Mouse (Mus musculus) cerebellum, adult 2 months (tissue): ENCODE data around the gene Irgc1. TPM values are rescaled to one million over a fixed set of nuclear protein-coding genes. Genes with fewer than 3 reads are reported as not detected.

Experiments used
- DNase-seq, 2 experiments: peaks; one replicate each; pipeline ENCODE4 v3.0.0; 2021
- H3K27ac ChIP-seq: fragments of 200-500 bp; 2 replicates; pipeline ENCODE4 v1.5.1; 2012; ENCODE audit warnings: low read length, control low read depth, inconsistent platforms; ENCODE audit not compliant: insufficient read depth
- H3K27me3 ChIP-seq: fragments of 200-500 bp; 2 replicates; pipeline ENCODE4 v1.6.1; 2012; ENCODE audit warnings: inconsistent platforms, mild to moderate bottlenecking, low read length, moderate library complexity; ENCODE audit not compliant: control insufficient read depth, insufficient read depth
- H3K4me1 ChIP-seq: fragments of 200-500 bp; 2 replicates; pipeline ENCODE4 v1.6.1; 2011; ENCODE audit warnings: low read length; ENCODE audit not compliant: control insufficient read depth, insufficient read depth
- H3K4me3 ChIP-seq: fragments of 200-500 bp; replicated peaks from 2 replicates; pipeline ENCODE3; 2011; ENCODE audit warnings: mild to moderate bottlenecking, low read depth, low read length, control low read depth; ENCODE audit not compliant: insufficient read depth
- CTCF ChIP-seq: fragments of 200-500 bp; IDR thresholded peaks from 2 replicates; pipeline ENCODE4 v1.5.1; 2011; ENCODE audit warnings: low read depth, mild to moderate bottlenecking, control low read depth, low read length, moderate library complexity, borderline replicate concordance; ENCODE audit not compliant: insufficient read depth
- POLR2A ChIP-seq: fragments of 200-500 bp; IDR thresholded peaks from 2 replicates; pipeline ENCODE4 v1.6.1; 2011; ENCODE audit warnings: low read length, control low read depth, borderline replicate concordance; ENCODE audit not compliant: insufficient read depth
- WGBS: fragments of 180-500 bp; shearing (Covaris S2); methylation state at CpG from one replicate; pipeline ENCODE4 v1.1.7; 2018; 5-methylcytosine and 5-hydroxymethylcytosine counted together
- polyA plus RNA-seq: library from polyadenylated mRNA; depleted of rRNA; stranded (reverse); fragments of >200 nt; gene quantifications from 2 replicates; pipeline ENCODE4 v1.2.3, GENCODE M21; 2012

Irgc1 gene
- polyA plus RNA-seq, 1 experiment: not detected

- TF ChIP-seq CTCF (no peak), POLR2A (no peak)
- Histone ChIP-seq H3K27me3 (no peaks in the 10 kb centered on the region), H3K4me1 (no peaks in the 10 kb centered on the region), H3K4me3 (no peak overlapping the region), H3K27ac (no peak overlapping the region)
- WGBS: 75% methylated on average over 9 of the region's 9 CpGs
- no peak for DNase-seq
Observed at GRCm38 (mm10) chr7:24450585-24451017, 1.5 kb downstream of the Irgc1 start.

- WGBS: 64% methylated on average over 14 of the region's 14 CpGs
- Histone ChIP-seq H3K4me1 (no peaks in the 10 kb centered on the region), H3K27ac (no peak overlapping the region), H3K27me3 (no peaks in the 10 kb centered on the region), H3K4me3 (no peak overlapping the region)
- TF ChIP-seq CTCF: no peak
- no peak for TF ChIP-seq POLR2A
- no peak for DNase-seq
Observed at GRCm38 (mm10) chr7:24448782-24449517, 3.1 kb downstream of the Irgc1 start.

- TF ChIP-seq POLR2A (no peak), CTCF (no peak)
- H3K4me3 ChIP-seq: no peak overlapping the region
- H3K27me3 ChIP-seq: no peaks in the 10 kb centered on the region
- no peak for DNase-seq
- WGBS: 79% methylated on average over 7 of the region's 7 CpGs
- no peaks in the 10 kb centered on the region for H3K4me1 ChIP-seq
- H3K27ac ChIP-seq: no peak overlapping the region
Observed at GRCm38 (mm10) chr7:24446697-24447340, 5.3 kb downstream of the Irgc1 start.

GRCm38 (mm10) chr7:24445266-24445926, 6.7 kb downstream of the Irgc1 start:
- Histone ChIP-seq H3K27ac (no peak overlapping the region), H3K4me1 (no peaks in the 10 kb centered on the region), H3K27me3 (no peaks in the 10 kb centered on the region), H3K4me3 (no peak overlapping the region)
- WGBS: 93% methylated on average over 9 of the region's 9 CpGs
- TF ChIP-seq CTCF: no peak
- no peak for DNase-seq

- no peak overlapping the region for H3K27ac ChIP-seq
Observed at GRCm38 (mm10) chr7:24442313-24442712, 9.8 kb downstream of the Irgc1 start.

GRCm38 (mm10) chr7:24441785-24442184, 10.3 kb downstream of the Irgc1 start:
- Histone ChIP-seq H3K4me3 (no peak overlapping the region), H3K27me3 (no peaks in the 10 kb centered on the region), H3K4me1 (peaks cover 20% of the 10 kb centered on the region), H3K27ac (no peak overlapping the region)
- TF ChIP-seq CTCF (peak; percentile 100), POLR2A (no peak)
- peak; percentile 69 to 72 for DNase-seq
- 13% methylated on average over 1 of the region's 1 CpGs for WGBS

More at GRCm38 (mm10) chr7:24442313-24442712, 9.8 kb downstream of the Irgc1 start:
- Histone ChIP-seq H3K27me3 (no peaks in the 10 kb centered on the region), H3K4me3 (no peak overlapping the region), H3K4me1 (peaks cover 15% of the 10 kb centered on the region)
- no peak for TF ChIP-seq CTCF
- TF ChIP-seq POLR2A: no peak
- no peak for DNase-seq
- 83% methylated on average over 8 of the region's 8 CpGs for WGBS

GRCm38 (mm10) chr7:24439891-24440290, 12.2 kb downstream of the Irgc1 start:
- H3K4me3 ChIP-seq: no peak overlapping the region
- 95% methylated on average over 7 of the region's 7 CpGs for WGBS
- H3K27ac ChIP-seq: no peak overlapping the region
- H3K4me1 ChIP-seq: peaks cover 26% of the 10 kb centered on the region
- TF ChIP-seq CTCF (no peak), POLR2A (no peak)
- H3K27me3 ChIP-seq: no peaks in the 10 kb centered on the region
- DNase-seq: no peak
